Mouse (Mus musculus) lung, postnatal 4 days (tissue): ENCODE results near the gene Taar9.
A peak's percentile ranks its signal among the peaks of the same experiment; 100 is the strongest.
"Not testable (repeated sequence)": the region's sequence is repeated elsewhere in the genome, so short reads cannot be mapped to it uniquely, and the experiment has no call there.

Experiments
- DNase-seq, 2 experiments: peaks; one replicate each; pipeline ENCODE4 v3.0.0; 2021

Gene Taar9

DNA sequence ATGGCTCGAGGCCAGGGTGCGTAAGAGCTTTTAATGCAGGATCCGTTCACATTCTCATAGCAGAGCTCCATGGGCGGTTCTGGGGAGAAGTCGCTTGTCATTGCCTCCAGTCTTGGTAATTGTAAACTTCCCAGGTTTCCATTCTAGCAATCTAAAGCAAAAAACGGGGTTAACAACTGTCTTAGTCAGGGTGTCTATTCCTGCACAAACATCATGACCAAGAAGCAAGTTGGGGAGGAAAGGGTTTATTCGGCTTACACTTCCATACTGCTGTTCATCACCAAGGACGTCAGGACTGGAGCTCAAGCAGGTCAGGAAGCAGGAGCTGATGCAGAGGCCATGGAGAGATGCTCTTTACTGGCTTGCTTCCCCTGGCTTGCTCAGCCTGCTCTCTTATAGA is at the start of gene Taar9:
TSS of gene Taar9 (minus strand) at position 101 of the 400 bp plus-strand sequence.
- DNase-seq: not testable (repeated sequence)

DNA sequence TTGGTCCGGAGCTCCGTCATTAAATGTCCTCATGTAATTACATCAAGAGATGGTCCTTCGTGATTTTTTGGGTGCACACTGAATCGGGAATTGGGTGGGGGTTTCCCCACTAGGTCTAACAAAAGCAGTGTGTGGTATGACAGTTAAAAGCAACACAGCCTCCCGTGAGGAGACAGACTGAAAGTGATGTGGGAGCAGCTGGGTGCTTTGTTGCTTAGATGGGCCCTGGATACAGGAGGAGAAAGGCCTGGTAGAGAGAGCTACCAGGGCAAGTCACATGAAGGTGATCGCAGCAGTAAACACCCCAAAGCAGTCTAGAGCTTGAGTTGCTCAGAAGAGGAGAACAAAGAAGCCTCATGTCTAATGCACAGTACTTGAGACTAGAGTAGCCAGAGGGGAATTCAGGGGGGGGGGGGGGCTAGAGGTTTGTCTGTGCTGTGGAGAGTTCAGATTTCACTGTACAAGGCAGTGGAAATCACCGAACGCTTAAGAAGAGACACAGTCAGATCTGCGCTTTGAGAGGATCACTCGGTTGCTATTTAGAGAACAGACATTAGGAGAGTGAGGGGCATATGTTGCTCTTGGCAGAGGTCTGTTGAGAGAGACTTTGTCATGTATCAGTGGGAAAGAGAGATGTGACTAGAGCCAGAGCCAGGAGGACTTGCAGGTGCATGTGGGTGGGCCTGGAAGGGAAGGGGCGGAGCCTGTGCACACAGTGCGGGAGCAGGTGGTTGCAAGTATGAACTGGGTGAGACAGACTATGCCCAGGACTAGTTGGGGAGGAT is 49.3 kb upstream of the Taar9 start:
- DNase-seq: no peak

DNA sequence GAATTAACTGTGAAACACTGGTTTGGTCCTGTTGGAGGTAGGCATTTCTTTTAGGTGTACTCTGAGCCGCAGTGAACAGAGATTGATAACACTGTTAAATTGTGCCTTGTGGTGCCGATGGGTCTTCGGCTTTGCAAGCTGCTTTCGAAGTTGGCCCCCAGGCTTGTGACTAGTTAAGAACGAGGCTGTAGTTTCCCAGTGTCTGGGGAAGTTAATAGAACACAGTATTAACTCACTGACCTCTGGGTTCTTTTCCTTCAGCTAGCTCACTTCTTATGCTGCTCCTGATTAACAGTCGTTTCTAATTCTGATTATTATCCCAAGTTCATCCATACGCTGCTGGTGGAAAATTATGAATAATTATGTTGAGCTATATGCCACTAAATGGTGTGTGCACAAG is 40.8 kb upstream of the Taar9 start:
- DNase-seq: no peak

DNA sequence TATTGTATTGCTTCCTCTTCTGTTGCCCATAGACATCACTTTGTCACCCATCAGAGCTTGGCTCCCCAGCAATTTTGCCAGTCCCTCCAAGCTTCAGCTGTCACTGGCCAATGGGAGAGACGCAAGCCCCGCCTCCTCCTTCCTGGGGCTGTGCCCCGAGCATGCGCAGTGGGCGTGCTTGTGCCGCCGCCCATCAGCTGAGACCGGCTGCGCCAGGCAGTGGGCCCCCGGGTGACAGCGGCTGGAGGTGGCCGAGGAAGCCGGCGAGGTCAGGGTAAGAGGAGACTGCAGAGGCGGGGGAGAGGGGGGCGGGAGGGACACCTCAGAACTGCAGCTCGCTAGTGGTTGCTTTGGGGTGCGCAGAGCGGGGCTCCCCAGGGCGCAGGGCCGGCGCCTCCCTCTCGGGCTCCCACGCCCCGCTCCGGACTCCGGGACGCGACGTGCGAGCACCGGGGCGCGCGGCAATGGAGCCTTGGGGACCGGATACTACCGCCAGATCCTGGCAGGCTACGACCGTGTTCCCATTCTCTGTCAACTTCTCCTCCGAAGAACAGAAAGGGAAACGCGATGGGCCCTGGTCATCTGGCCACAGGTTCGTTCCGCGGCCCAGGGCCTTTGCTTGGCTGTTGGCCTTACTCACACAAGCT is 39.9 kb upstream of the Taar9 start, which contains the start of gene Stx7:
TSS of gene Stx7 (plus strand) at position 168 of the 647 bp plus-strand sequence.
- DNase-seq: peak; percentile 96

DNA sequence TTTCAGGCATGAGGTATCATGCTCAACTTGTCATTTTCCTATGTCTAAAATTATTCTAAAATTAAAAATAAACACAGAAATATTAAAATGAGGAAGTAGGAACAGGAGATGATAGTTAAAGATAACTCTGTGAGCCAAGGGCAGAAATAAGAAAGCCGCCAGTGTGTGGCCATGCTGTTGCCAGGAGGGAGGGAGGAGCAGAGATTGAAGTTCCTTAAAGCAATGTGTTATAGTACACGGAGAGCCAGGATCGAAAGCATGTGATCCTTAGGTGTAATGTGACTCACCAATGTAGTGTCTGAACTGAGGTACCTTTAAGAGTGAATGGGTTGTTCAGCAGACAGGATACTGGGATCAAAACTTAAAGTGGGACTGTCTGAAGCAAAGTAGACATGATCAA is 33.4 kb upstream of the Taar9 start:
- DNase-seq: no peak

DNA sequence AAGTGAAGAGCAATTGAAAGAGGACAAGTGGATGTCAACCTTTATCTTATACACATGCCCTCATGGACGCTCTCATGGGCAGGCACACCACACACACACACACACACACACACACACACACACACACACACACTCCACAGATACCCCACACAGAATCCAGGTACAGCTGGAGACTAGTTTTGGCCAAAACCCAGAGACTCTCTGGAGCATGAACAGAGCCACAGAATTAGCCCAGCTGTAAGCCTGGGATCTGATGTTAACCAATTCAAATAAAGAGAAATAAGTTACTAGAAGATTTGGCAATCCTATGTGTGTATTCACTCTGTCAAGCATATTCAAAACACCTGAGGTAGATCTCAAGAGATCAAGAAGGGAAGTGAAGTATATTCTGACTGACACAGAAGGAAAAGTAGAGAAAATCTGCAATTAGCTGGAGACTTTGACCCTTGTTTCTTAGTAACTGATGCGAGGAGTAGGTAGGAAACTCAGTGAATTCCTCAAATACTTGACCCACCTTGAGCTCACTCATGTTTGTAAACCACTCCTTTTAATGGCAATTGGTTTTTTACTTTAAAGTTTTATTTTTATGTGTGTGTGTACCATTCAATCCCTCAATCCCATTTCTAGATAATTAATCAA is 29.4 kb upstream of the Taar9 start:
- no peak for DNase-seq

DNA sequence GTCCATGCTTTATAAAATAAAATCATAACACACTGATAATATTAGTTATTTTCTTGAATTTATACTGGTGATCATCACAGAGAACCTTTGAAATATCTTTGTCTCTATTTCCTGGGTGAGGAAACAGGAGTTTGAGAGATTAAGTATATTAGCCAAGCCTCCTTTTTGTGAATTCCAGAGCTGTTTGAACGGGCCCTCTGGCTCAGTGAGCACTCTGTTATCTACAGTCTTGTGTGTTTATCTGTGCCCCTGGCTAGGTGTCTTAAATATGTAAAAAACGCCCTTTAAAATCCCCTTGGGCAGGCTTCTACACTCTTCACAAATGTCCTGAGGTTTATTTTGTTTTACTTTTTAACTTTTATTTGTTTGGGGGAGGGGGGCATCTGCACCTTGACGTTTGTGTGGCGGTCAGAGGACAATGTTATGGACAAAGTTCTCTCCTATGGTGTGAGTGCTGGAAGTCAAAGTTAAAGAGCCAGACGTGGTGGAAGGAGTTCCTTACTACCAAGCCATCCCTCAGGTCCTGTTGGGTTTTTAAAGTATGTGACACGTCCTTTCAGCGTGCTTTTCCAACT is 24.8 kb upstream of the Taar9 start:
- DNase-seq: no peak

DNA sequence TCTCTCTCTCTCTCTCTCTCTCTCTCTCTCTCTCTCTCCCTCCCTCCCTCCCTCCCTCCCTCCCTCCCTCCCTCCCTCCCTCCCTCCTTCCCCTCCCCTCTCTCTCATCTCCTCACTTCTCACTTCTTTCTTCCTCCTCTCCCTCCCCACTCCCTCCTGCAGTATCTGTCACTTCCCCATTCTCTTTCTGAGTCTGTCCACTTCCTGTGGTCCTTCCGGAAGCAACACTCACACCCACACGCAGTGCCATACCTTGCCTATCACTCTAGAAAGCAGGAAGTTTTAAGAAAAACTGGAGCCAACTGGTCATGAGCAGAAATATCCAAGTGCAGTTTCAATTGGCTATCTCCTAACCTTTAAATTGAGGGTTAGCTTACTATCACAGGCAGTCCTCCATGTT is 23.8 kb upstream of the Taar9 start:
- DNase-seq: peak in 1 of 2 experiments; percentile 18

DNA sequence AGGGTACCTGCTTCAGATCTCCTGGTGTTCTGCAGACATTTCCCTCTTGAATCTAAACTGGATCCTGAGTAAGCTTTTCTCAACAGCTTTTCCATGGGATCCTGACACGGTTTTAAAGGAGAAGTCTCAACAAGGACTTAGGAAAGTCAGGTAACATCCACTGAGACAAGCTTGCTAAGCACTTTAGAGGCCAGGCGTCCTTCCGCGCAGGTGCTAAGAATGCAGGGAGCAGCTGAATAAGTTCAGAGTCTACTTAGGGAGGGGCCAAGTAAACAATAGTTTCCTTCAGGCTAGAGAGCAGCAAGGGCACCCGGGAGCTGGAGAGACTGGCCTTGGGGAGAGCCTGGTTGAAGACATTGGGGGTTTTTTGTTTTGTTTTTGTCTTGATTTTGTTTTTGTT is 22.9 kb upstream of the Taar9 start:
- DNase-seq: peak; percentile 42 to 69

DNA sequence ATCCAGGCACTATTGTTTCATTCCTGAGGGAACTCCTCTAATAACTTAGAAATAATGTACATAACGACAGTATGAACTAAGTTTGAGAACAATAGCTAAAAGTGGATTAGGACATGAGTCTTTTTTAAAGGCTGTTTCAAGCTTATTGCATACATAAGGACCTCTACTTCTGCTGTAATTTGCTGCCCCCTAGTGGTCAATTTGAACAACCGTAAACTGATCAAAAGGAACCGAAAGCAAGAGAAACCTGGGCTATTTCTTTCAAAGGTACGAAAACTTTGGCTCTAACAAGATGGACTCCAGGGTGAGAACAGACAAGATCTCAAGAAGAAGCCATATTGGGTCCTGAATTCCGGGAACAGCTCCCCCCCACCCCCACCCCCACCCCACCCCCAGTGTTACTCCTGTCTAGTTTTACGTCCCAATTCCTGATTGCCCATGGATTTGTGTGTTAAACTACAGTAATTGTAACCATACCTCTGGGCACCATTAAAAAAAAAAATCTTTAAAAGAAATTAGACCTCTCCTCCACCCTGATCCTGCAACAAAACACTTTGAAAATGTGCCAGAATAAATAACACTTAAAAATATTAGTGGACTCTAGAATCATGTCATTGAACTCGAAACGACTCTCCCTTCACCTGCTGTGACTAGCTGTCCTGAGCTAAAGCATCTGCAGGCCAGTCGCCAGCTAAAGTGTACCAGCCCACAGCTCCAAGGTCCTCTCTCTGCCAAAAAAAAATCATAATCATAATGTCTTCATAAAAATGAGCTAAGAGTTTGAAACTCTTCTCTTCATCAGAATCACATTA is 22.3 kb upstream of the Taar9 start:
- peak in 1 of 2 experiments; percentile 75 for DNase-seq

DNA sequence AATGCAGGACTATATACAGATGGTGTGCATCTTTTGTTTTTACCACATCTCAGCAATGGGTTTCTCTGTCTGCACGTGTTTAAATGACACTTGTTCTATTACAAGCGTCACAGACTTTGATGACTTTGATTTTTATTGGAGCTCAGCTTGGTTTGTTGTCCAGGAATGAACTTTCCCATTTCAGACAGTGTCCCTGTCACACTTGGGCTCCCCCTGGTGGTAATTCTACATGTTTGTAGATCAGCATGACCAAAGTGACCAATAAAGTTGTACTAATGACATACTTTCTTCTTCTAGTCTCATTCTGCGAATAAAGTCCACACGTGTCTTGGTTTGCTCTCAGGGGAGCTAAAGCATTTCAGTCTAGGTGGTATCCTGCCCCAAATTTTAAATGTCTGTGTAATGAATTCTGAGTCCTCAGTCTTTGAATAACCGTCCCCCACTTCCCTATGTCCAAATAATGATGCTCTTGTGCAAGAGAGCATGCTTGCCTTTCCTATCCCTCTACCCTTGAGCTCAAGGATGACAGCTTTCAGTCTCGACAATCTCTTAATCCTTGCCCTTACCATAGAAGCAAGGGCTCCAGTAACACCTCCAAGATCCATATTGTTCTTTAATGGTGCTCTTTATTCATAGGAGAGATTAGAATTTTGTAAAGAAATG is 1.9 kb upstream of the Taar9 start:
- peak in 1 of 2 experiments; percentile 50 for DNase-seq

DNA sequence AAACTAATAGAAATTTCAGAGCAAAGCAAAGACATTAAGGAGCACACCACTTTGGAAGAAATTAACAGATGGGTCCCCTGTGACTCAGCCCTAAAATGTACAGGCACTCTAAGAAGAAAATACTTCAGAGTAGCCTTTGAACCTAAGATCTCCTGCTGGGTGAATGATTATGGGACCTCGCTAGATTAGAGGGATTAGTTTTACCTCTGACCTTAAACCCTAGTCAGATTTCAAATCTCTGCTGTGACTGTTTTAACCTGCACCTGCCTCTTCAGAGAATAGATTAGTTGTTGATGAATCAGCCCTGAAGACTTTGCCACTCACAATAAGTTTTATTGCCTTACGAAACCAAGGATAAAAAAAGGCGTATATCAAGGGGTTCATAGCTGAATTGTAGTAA is 1.1 kb downstream of the Taar9 start:
- DNase-seq: no peak

DNA sequence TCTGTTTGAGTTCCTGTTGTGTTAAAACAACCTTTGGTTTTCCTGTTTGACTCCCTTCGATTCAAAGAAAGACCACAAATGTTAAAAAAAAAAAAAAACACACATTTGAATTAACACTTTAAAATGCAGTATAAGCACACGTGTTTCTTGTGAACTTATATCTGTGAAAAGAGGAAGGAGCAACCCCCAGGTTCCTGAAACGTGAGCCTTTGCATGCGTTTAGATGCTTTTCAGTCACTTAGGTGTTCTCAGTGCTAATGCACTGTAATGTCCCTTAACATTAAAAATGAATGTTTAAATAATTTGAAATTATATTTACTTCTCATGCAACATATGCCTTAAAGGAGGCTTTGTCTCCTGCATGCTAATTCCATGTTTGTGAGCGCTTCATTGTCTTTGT is 1.6 kb downstream of the Taar9 start:
- DNase-seq: no peak

DNA sequence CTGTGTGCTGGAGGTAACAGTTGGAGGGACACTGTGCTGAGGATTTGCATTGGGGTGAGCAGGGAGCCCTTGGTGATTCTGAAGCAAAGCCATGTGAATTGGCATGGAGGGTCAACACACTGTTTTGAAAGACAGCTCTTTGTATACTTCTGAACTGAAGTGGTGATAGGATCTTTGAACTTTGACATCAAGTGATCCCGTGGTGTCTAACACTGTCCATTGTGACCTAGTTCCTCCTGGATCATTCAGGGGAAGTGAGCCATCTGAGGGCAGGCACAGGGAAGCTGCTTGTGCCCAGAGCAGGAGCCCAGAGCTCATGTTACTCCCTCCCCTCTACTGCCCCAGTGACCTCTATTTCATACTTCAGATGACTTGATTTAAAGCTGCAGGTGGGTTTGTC is 6.0 kb downstream of the Taar9 start:
- not testable (repeated sequence) for DNase-seq

DNA sequence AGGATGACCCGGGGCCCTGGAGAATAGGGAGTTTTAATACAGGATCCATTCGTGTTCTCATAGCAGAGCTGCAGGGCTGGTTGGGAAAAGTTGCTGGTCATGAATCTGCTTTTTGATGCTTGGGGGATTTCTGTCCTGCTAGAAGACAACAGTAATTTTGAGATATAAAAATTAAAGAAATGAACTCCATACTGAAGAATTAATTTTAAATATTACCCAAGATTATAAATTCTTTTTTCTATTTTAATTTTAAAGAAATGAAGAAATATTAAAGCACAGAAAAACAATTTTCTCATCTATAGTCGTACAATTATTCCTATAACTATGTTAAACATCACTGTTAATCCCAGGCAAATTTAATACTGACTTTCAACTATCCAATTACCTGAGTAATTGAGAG is 7.5 kb downstream of the Taar9 start, which contains the start of gene Taar8c:
TSS of gene Taar8c (minus strand) at position 101 of the 400 bp plus-strand sequence.
- DNase-seq: not testable (repeated sequence)

DNA sequence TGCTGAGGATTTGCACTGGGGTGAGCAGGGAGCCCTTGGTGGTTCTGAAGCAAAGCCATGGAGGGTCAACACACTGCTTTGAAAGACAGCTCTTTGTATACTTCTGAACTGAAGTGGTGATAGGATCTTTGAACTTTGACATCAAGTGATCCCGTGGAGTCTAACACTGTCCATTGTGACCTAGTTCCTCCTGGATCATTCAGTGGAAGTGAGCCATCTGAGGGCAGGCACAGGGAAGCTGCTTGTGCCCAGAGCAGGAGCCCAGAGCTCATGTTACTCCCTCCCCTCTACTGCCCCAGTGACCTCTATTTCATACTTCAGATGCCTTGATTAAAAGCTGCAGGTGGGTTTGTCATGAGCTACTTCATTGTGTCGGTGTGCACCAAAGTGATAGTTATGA is 12.3 kb downstream of the Taar9 start:
- DNase-seq: not testable (repeated sequence)

DNA sequence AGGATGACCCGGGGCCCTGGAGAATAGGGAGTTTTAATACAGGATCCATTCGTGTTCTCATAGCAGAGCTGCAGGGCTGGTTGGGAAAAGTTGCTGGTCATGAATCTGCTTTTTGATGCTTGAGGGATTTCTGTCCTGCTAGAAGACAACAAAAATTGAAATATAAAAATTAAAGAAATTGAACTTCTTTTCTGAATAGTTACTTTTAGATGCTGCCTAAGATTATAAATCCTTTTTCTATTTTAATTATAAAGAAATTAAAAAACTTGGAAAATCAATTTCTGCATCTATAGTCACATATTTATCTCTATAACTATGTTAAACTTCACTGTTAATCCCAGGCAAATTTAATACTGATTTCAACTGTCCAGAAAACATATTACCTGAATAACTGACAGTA is 17.1 kb downstream of the Taar9 start, which contains the start of gene Taar8b:
TSS of gene Taar8b (minus strand) at position 101 of the 400 bp plus-strand sequence.
- DNase-seq: no peak

DNA sequence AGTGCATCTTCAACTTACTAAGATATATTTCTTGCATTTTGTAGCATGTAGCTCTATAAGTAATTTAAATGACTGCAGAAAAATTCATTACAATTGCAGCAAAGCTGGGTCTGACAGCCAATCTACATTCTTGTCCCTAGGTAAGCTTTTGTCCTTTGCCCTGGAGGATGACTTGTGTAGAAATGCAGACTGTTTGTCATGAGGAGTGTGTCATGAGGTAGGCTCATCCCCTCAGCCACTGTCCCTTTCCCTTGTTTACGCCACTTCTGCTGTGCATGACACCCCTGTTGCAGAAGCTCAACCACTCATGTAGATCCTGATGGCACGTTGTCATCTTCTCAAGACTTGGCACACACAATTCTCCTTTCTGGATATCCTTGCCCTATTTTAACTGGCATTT is 22.2 kb downstream of the Taar9 start:
- no peak for DNase-seq

DNA sequence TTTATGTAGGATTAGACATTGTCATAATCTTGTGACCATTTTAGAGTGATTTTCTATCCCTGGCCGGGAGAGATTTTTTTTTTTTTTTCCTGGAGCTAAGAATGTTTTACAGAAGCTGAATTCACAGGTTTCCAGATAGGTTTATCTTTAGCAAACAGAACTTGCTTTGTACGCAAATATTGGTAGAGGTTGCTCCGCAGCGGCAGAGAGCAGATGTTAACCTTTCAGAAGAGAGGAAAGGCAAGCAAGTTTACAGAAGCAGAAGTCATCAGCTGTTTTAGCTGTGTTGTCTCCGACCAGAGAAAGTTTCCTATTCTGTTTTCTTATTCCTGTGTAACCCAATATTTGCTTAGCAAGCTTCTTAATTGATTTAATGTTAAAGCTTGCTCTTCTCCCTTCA is 22.8 kb downstream of the Taar9 start:
- DNase-seq: no peak

DNA sequence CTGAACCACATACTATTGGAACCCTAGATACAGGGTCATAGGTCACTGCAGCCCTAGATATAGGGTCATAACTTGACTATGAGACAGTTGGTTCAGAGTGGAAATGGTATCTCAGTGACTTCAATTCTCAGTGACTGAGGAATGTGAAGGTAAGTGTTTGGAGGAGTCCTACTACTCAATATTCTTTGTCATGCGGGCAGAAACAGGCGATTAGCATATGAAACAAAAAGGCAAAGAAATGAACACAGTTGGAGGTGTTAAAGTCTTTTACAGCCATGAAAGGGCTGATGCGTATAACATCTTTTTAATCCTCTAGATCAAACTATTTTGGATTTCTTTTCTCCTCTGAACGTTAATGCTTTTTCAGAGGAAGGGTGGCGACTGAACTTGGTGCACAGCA is 23.4 kb downstream of the Taar9 start:
- DNase-seq: no peak

DNA sequence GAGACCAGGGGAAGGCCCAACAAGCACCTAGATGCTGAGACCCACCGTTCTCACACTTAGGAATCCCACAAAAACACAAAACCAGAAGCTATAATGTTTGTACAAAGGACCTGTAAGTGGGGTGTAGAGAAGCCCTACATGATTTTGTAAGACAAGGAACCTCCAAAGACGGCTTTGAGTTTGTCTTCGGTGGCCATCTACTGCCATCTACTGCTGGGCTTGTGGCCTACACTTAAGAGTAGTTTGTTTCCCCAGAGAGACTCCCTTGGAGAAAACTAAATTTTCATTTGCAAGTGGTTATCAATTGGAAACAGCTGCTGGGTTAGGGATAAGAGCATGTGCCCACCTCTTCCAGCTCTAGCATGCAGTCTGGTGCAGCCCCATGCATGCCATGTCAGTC is 29.2 kb downstream of the Taar9 start:
- DNase-seq: peak in 1 of 2 experiments; percentile 53

DNA sequence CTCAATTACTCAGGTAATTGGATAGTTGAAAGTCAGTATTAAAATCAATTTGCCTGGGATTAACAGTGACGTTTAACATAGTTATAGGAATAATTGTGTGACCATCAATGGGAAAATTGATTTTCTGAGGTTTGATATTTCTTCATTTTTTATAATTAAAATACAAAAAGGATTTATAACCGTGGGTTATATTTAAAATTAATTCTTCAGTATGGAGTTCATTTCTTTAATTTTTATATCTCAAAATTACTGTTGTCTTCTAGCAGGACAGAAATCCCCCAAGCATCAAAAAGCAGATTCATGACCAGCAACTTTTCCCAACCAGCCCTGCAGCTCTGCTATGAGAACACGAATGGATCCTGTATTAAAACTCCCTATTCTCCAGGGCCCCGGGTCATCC is 33.1 kb downstream of the Taar9 start, which contains the start of gene Taar8a:
TSS of gene Taar8a (plus strand) at position 301 of the 400 bp plus-strand sequence.
- not testable (repeated sequence) for DNase-seq
